Mouse (Mus musculus): ENCODE measurements around the gene Hspa8. TPM values are rescaled to one million over a fixed set of nuclear protein-coding genes. Genes with fewer than 3 reads are reported as not detected.
A peak's percentile ranks its signal among the peaks of the same experiment; 100 is the strongest.

The Hspa8 gene
- total RNA-seq (2014; rRNA removed) (3,665 and 4,346 TPM in 2 replicates), polyA plus RNA-seq (2015; fragmentation: Nextera tagmentation; extraction: Ambion mirVana) (2,467 and 2,499 TPM in 2 replicates)

DNA sequence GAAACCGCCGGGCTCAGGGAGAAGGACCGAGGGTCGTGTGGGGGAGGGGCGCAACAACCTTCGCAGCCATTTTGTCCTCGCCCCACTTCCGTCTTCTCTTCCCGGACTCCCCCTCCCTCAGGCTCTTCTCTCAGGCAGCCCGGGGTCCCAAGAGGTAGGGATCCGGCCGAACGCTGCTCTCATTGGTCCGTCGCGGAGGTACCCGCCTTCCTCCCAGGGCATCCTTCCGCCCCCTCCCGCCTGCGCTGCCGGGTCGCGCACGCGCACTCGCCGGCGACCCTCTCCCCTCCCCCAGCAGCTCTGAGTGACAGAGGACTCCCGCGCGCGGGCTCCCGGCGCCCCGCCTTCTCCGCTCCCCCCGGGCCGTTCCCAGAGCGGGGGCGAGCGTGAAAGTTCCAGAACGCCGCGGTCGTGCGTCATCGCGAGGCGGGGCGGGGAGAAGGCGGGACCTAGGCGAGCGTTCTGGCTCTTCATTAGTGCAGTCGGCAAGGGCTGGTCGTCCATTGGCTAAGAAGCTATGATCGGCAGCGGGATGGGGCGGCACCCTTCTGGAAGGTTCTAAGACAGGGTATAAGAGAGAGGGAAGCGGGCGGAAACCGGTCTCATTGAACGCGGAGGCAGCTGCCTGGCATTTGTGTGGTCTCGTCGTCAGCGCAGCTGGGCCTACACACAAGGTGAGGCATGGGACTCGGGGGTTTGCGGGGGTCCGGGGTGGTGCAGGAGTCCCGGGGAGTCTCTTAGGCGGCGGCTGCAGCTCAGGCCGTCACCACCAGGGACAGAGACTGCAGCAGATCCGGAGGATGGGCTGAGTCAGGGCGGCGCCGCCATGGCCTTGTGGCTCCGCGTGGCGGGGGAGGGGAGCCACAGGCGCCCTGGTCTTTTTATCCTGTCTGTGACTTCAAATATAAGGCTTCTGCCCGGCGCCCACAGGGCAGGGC lies at the start of gene Hspa8:
TSS of gene Hspa8 (plus strand) at position 310 of the 938 bp plus-strand sequence.
- DNase-seq (ENCODE audit: low spot score) (peak; percentile 100), ATAC-seq (ENCODE audit: low FRiP score) (peak; percentile 97)
- peaks cover 7% of the 10 kb centered on the region; the same call in 1 of the 2 replicates for H3K36me3 ChIP-seq (ENCODE audit: insufficient read depth, low read length)
- H3K9ac ChIP-seq (replicated peaks; ENCODE audit: low read length, poor library complexity, severe bottlenecking): peak within 1 kb of the TSS; percentile 98
- H3K27ac ChIP-seq (ENCODE audit: low read depth, low read length): peak within 1 kb of the TSS; percentile 97
- peak within 1 kb of the TSS; percentile 62 for H3K4me2 ChIP-seq (ENCODE audit: low read depth, low read length, poor library complexity, severe bottlenecking)
- WGBS: 1% methylated on average over 58 of the region's 83 CpGs
- H3K4me3 ChIP-seq (ENCODE audit: low read depth, low read length): peak within 1 kb of the TSS; percentile 94
- no peaks in the 10 kb centered on the region for H3K9me3 ChIP-seq (ENCODE audit: low read length)
- H3K4me1 ChIP-seq (ENCODE audit: insufficient read depth, low read length): no peaks in the 10 kb centered on the region
- TF ChIP-seq CTCF (IDR thresholded peaks at IDR 0.05): peak; percentile 52
- no peaks in the 10 kb centered on the region for H3K27me3 ChIP-seq (ENCODE audit: insufficient read depth, low read length)

DNA sequence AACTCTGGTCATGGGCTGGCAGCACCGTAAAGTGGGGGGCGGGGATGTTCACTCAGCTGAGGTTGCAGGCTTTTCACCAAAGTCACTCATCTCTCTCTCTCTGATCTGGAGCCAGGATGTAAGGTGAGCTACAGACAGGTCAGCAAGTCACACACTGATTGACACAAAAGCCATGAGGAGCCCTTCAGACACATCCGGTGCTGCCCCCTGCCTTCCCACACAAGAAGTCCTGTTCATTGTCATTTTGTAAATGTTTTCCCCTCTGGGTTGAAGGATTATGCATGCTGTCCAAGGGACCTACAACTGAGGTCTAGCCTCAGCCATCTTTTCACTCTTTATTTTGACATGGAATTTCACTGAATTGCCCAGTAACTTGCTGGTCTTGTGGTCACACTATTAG lies 49.0 kb upstream of the Hspa8 start:
- DNase-seq (ENCODE audit: low spot score): no peak

DNA sequence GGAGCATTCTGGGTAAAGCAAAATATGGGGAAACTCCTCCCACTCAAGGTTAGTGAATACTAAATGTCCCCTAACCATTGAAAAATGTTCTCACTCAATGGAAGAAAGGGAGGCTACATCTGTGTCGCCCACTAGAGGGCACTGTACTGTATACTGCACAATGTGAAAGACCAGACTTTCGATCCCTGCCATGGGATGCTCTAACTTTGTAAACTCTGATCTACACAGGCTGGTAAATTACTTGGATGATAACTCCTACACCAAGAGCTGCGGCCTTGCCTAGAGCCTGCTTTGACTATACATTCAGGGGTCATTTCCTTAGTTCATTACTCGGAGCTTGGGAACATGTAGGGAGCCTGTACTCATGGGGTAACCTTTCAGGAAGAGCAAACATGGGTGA lies 44.4 kb upstream of the Hspa8 start:
- 21% methylated on average over 4 of the region's 4 CpGs for WGBS
- 0 out of 2 replicates have a peak, but pooled peaks have one; percentile 45 for ATAC-seq (ENCODE audit: low FRiP score)

More for the DNA sequence above, 49.0 kb upstream of the Hspa8 start:
- ATAC-seq (ENCODE audit: low FRiP score): no peak
- WGBS: 44% methylated on average over 3 of the region's 3 CpGs
- Histone ChIP-seq H3K4me3 (ENCODE audit: low read depth, low read length) (no peak overlapping the region), H3K27ac (ENCODE audit: low read depth, low read length) (no peak overlapping the region), H3K36me3 (ENCODE audit: insufficient read depth, low read length) (no peaks in the 10 kb centered on the region), H3K4me1 (ENCODE audit: insufficient read depth, low read length) (peaks cover under 1% of the 10 kb centered on the region; the same call in 1 of the 2 replicates), H3K27me3 (ENCODE audit: insufficient read depth, low read length) (no peaks in the 10 kb centered on the region), H3K4me2 (ENCODE audit: low read depth, low read length, poor library complexity, severe bottlenecking) (no peak overlapping the region), H3K9me3 (ENCODE audit: low read length) (no peaks in the 10 kb centered on the region), H3K9ac (replicated peaks; ENCODE audit: low read length, poor library complexity, severe bottlenecking) (no peak overlapping the region)
- peak; percentile 62 for TF ChIP-seq CTCF (IDR thresholded peaks at IDR 0.05)

DNA sequence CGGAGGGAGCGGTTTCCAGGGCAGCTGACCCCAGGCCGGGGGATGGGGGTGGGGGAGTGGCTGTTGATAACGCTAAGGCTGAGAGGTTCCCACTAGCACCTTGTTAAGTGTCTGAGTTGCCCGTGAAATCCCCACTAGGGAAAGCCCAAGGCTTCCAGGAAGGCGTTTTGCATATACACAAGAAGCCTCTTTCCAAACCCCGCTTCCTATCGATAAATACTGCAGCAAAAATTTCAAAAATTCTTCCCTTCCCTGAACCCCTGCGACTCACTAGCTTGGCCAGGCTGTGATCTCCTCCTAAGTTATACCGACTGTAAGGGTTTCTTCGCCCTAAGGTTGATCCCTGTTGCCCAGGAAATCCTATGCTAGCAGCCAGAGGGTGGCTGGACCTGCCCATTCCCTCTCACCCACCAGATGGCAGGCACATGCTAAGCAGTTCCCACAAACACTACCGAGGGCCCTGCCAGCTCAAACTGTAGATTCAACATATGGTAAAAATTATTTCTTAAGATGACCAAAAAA lies 43.6 kb upstream of the Hspa8 start:
- DNase-seq (ENCODE audit: low spot score) (peak; percentile 83), ATAC-seq (ENCODE audit: low FRiP score) (peak; percentile 85)
- H3K27me3 ChIP-seq (ENCODE audit: insufficient read depth, low read length): no peaks in the 10 kb centered on the region
- peak; percentile 65 for TF ChIP-seq CTCF (IDR thresholded peaks at IDR 0.05)
- H3K36me3 ChIP-seq (ENCODE audit: insufficient read depth, low read length): no peaks in the 10 kb centered on the region
- 19% methylated on average over 12 of the region's 12 CpGs for WGBS
- peak overlapping the region; percentile 72 for H3K27ac ChIP-seq (ENCODE audit: low read depth, low read length)
- peak overlapping the region; percentile 42 for H3K9ac ChIP-seq (replicated peaks; ENCODE audit: low read length, poor library complexity, severe bottlenecking)
- H3K4me1 ChIP-seq (ENCODE audit: insufficient read depth, low read length): peaks cover 5% of the 10 kb centered on the region
- H3K4me3 ChIP-seq (ENCODE audit: low read depth, low read length): peak overlapping the region; percentile 17
- peak overlapping the region; percentile 51 for H3K4me2 ChIP-seq (ENCODE audit: low read depth, low read length, poor library complexity, severe bottlenecking)
- no peaks in the 10 kb centered on the region for H3K9me3 ChIP-seq (ENCODE audit: low read length)

More for the DNA sequence above, 44.4 kb upstream of the Hspa8 start:
- Histone ChIP-seq H3K4me2 (ENCODE audit: low read depth, low read length, poor library complexity, severe bottlenecking) (no peak overlapping the region), H3K4me1 (ENCODE audit: insufficient read depth, low read length) (peaks cover 5% of the 10 kb centered on the region), H3K9ac (replicated peaks; ENCODE audit: low read length, poor library complexity, severe bottlenecking) (no peak overlapping the region), H3K27ac (ENCODE audit: low read depth, low read length) (no peak overlapping the region), H3K4me3 (ENCODE audit: low read depth, low read length) (no peak overlapping the region), H3K9me3 (ENCODE audit: low read length) (no peaks in the 10 kb centered on the region), H3K27me3 (ENCODE audit: insufficient read depth, low read length) (no peaks in the 10 kb centered on the region), H3K36me3 (ENCODE audit: insufficient read depth, low read length) (no peaks in the 10 kb centered on the region)
- TF ChIP-seq CTCF (IDR thresholded peaks at IDR 0.05): peak; percentile 90
- DNase-seq (ENCODE audit: low spot score): peak; percentile 84

DNA sequence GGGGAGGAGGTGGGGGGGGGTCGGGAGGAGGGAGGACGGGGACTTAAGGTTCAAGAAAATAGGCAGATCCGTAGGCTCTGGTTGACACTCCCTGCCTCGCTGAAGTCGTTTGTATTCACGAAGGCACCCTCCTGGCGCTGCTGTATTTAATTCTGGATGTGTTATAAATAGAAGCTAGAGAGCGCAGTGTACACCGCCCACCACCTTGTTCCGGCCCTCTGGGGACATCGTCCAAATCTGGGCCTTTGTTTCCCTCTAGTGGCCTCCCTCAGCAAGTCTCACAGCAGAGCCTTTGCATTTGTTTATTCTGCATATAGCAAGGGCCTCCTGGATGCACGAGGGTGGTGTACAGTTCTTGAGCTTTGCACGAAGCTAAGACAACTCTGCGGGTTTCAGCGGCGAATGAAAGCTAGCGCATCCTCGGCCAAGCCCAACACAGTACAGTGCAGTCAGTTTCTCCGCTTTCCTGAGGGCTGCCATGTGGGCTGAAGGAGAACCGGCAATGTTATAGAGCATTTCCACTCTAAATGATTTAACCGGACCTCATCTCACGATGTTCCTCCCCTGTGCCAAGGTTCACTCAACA lies 43.0 kb upstream of the Hspa8 start:
- ATAC-seq (ENCODE audit: low FRiP score) (peak; percentile 90), DNase-seq (ENCODE audit: low spot score) (peak; percentile 92)
- TF ChIP-seq CTCF (IDR thresholded peaks at IDR 0.05): peak; percentile 89
- no peaks in the 10 kb centered on the region for H3K27me3 ChIP-seq (ENCODE audit: insufficient read depth, low read length)
- peak overlapping the region; percentile 51 for H3K4me2 ChIP-seq (ENCODE audit: low read depth, low read length, poor library complexity, severe bottlenecking)
- H3K9ac ChIP-seq (replicated peaks; ENCODE audit: low read length, poor library complexity, severe bottlenecking): peak overlapping the region; percentile 42; the same call in 1 of the 2 replicates
- H3K4me1 ChIP-seq (ENCODE audit: insufficient read depth, low read length): peaks cover 5% of the 10 kb centered on the region
- no peaks in the 10 kb centered on the region for H3K9me3 ChIP-seq (ENCODE audit: low read length)
- H3K27ac ChIP-seq (ENCODE audit: low read depth, low read length): peak overlapping the region; percentile 72
- 4% methylated on average over 21 of the region's 22 CpGs for WGBS
- H3K4me3 ChIP-seq (ENCODE audit: low read depth, low read length): peak overlapping the region; percentile 17
- no peaks in the 10 kb centered on the region for H3K36me3 ChIP-seq (ENCODE audit: insufficient read depth, low read length)
